Mouse (Mus musculus): ENCODE measurements around the gene Prkce. TPM values are rescaled to one million over a fixed set of nuclear protein-coding genes. Genes with fewer than 3 reads are reported as not detected.

Prkce gene
- polyA plus RNA-seq, 1 experiment, result 21.8 TPM

DNA sequence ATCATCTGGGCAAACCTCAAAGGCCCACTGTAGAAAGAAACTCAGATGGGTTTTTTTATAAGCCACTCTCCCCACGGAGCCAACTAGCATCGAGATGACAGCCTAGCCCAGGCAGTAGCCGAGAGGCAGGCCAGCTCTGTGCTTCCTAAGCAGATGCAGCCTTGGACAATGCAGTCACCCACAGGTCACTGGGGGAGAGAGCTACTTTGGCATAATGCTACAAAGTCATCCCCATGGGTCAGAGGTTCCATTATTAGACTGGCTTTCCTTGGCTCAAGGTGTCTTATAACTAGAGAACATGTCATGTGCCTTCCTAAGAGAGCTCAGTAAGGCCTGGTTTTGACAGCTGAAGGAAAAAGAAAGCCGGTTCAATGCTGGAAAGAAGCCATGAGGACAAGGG lies 465.5 kb downstream of the Prkce start:
- no peak for DNase-seq (ENCODE audit: low read depth)

DNA sequence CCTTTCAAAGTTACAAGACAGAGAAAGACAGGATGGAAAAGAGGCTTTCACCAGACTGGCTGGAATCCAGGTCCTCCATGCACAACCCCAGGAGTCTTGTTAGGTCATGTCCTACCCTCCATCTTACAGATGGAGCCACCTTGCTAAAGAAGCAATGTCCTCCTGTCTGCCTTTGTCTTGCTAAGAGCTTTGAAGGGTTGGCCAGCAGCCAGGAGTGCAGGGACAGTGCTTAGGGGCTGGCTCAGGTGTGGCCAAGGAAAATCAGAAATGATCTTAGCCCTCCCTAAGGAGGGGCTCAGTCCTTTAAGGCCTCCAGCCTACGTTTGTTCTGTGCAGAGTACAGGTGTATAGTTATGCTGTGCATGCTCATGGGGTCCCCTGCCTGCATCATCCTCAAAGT lies 469.7 kb downstream of the Prkce start:
- DNase-seq (ENCODE audit: low read depth), result no peak
- TF ChIP-seq POLR2A (IDR thresholded peaks at IDR 0.05; ENCODE audit: borderline replicate concordance, extremely low read depth, insufficient read depth, insufficient read length, poor library complexity, severe bottlenecking) (no peak), CTCF (IDR thresholded peaks at IDR 0.05; ENCODE audit: borderline replicate concordance, extremely low read depth, insufficient read depth, insufficient read length) (no peak)

More for the DNA sequence above, 465.5 kb downstream of the Prkce start:
- no peak for TF ChIP-seq CTCF (IDR thresholded peaks at IDR 0.05; ENCODE audit: borderline replicate concordance, extremely low read depth, insufficient read depth, insufficient read length)
- TF ChIP-seq POLR2A (IDR thresholded peaks at IDR 0.05; ENCODE audit: borderline replicate concordance, extremely low read depth, insufficient read depth, insufficient read length, poor library complexity, severe bottlenecking), result no peak

DNA sequence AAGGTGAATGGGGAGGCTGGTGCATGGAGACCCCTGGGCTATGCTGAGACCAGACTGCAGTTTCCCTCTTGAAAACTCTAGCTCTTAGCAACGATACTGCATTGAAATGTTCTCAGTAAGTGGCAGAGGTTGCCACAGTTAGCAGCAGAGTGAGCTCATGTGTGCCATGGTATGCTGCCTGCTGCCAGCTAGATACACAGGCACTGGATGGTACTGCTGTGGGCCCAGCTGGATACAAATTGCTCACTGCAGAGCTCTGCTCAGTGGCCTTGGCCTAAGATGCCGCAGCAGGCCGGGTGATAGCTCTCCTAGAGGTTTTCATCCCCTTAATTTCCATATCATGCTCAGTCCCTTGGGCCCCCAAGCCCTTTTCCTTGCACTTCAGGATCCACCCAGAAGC lies 471.7 kb downstream of the Prkce start:
- DNase-seq (ENCODE audit: low read depth), result peak; percentile 12
- TF ChIP-seq CTCF (IDR thresholded peaks at IDR 0.05; ENCODE audit: borderline replicate concordance, extremely low read depth, insufficient read depth, insufficient read length) (no peak), POLR2A (IDR thresholded peaks at IDR 0.05; ENCODE audit: borderline replicate concordance, extremely low read depth, insufficient read depth, insufficient read length, poor library complexity, severe bottlenecking) (no peak)

DNA sequence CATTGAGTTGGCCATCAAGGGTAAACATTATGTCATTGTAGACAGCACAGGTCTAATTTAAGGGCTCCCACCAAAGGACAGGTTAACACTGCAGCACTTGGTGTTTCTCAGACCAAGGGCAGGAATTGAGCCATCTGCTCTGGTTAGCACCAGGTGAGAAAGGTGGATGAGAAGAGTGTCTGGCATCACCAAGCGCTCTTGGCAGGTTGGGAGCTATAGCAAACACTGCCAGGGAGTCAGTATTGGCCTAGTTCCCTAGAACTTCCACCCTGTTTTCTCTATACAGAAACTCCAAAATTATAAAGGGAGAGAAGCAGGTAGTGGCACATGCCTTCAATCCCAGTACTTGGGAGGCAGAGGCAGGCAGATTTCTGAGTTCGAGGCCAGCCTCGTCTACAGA lies 479.6 kb downstream of the Prkce start:
- TF ChIP-seq CTCF (IDR thresholded peaks at IDR 0.05; ENCODE audit: borderline replicate concordance, extremely low read depth, insufficient read depth, insufficient read length) (no peak), POLR2A (IDR thresholded peaks at IDR 0.05; ENCODE audit: borderline replicate concordance, extremely low read depth, insufficient read depth, insufficient read length, poor library complexity, severe bottlenecking) (no peak)
- DNase-seq (ENCODE audit: low read depth), result no peak

DNA sequence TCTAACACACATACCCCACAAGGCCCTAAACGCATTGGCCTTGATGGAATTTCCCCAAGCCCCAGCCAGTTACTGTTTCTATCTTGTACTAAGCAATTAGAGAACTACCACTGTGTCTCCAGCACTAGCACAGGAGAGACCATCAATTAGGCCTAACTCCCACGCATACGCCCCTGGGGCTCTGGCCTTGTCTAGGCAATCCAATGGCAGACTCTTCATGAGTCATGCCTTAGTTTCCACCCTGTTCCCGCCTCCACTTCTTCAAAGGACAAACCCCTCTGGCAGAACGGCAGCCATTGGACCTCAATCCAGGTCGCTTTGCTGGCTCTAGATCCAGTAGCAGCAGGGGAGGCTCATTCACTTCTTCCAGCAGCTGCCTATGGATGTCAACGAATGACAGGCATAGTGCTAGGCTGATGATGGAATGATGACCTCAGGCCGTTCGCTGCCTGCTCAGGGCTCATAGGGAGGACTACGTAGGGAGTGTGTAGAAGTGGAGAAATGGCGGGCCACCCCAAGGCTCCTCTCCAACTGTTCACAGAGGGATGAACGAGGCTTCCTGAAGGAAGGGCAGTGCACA lies 481.4 kb downstream of the Prkce start:
- TF ChIP-seq POLR2A (IDR thresholded peaks at IDR 0.05; ENCODE audit: borderline replicate concordance, extremely low read depth, insufficient read depth, insufficient read length, poor library complexity, severe bottlenecking) (no peak), CTCF (IDR thresholded peaks at IDR 0.05; ENCODE audit: borderline replicate concordance, extremely low read depth, insufficient read depth, insufficient read length) (no peak)
- no peak for DNase-seq (ENCODE audit: low read depth)

DNA sequence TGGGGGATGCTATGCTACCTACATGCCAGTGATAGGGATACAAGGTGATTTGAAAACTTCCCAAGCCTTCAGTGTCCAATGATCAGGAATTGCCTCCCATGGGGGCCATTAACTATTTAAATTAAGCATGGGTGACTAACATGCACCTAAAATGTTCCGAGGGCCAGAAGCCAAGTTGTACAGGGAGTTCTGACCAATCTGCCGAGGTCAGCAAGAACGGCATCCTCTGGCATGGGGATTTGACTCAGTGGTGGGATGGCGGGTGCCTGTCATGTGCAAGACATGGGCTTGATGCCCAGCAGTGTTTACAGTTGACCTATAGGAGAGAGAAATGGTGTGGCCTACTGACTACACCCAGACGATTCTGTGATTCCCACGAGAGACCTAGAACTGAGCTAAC lies 482.7 kb downstream of the Prkce start:
- no peak for TF ChIP-seq CTCF (IDR thresholded peaks at IDR 0.05; ENCODE audit: borderline replicate concordance, extremely low read depth, insufficient read depth, insufficient read length)
- TF ChIP-seq POLR2A (IDR thresholded peaks at IDR 0.05; ENCODE audit: borderline replicate concordance, extremely low read depth, insufficient read depth, insufficient read length, poor library complexity, severe bottlenecking), result no peak
- no peak for DNase-seq (ENCODE audit: low read depth)

DNA sequence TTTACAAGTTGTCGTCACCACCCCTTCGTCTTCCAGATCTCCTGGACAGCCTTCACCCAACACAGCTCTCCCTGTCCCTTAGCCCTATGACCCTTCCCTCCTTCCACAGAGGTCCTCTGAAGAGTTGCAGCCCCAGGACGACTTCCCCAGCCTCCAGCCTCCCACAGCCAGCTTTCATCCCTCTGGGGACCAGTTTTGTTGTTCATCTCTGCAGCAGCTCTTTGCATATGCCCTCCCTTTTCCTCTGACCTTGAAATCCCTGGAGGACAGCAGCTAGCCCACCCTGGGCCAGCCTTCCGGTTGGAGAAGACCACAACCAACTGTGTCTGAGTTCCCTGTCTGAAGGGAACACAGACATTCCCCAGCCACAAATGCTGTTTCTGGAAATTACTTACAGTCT lies 483.5 kb downstream of the Prkce start:
- no peak for DNase-seq (ENCODE audit: low read depth)

DNA sequence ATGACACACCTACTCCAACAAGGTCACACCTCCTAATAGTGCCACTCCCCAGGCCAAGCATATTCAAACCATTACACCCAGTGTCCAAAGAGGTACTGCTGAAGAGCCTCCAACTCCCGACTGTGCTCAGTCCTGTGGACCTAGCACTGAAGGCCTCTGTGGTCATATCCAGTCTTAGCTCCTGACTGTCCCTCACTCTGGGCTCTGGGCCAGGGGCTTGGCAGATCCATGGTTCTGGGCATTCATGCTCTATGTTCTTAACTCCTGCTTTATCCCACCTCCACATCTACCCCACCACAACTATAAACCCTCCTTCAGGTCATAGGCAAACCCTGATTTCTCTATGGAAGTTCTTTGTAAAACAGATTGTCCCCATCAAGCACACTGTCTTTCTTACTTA lies 485.2 kb downstream of the Prkce start:
- TF ChIP-seq POLR2A (IDR thresholded peaks at IDR 0.05; ENCODE audit: borderline replicate concordance, extremely low read depth, insufficient read depth, insufficient read length, poor library complexity, severe bottlenecking) (no peak), CTCF (IDR thresholded peaks at IDR 0.05; ENCODE audit: borderline replicate concordance, extremely low read depth, insufficient read depth, insufficient read length) (no peak)
- no peak for DNase-seq (ENCODE audit: low read depth)

More for the DNA sequence above, 483.5 kb downstream of the Prkce start:
- TF ChIP-seq POLR2A (IDR thresholded peaks at IDR 0.05; ENCODE audit: borderline replicate concordance, extremely low read depth, insufficient read depth, insufficient read length, poor library complexity, severe bottlenecking) (no peak), CTCF (IDR thresholded peaks at IDR 0.05; ENCODE audit: borderline replicate concordance, extremely low read depth, insufficient read depth, insufficient read length) (no peak)

DNA sequence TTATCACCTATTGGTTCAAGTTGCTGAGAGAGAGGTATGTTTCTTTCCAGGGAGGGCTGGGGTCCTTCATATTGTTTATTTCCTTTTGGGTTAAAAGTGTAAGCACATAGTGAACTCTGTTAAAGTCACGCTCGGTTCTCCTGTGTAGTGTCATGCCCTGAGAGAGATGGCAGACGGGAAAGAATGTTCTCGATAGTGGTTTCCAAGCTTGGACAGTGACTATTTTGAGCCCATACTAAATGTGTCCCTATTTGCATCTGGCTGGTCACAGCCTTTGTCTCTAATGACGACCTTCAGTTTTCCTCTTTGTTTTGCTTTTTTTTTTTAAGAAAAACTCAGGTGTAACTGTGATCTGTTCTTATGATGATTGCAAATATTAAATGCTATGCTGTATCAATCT lies 488.8 kb downstream of the Prkce start:
- no peak for DNase-seq (ENCODE audit: low read depth)
- no peak for TF ChIP-seq CTCF (IDR thresholded peaks at IDR 0.05; ENCODE audit: borderline replicate concordance, extremely low read depth, insufficient read depth, insufficient read length)
- TF ChIP-seq POLR2A (IDR thresholded peaks at IDR 0.05; ENCODE audit: borderline replicate concordance, extremely low read depth, insufficient read depth, insufficient read length, poor library complexity, severe bottlenecking), result no peak

DNA sequence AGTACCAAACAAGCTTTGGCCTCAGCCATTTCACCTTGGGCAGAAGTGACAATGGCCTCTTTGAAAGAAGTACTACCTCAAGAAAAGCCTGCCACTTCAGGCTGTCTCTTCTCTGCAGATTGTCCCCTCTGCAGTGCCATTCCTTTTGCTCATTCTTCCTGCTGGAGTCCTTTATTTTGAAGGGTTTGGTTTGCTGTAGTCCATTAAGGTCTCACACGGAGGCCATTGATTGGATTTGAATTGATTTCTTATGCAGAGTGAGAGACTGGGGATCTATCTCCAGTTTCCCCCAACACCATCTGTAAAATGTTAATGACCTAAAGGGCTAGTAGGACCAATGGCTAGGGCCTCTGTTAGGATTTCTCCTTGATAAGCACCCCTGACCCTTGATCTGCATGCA lies 494.7 kb downstream of the Prkce start:
- DNase-seq (ENCODE audit: low read depth), result no peak
- TF ChIP-seq POLR2A (IDR thresholded peaks at IDR 0.05; ENCODE audit: borderline replicate concordance, extremely low read depth, insufficient read depth, insufficient read length, poor library complexity, severe bottlenecking) (no peak), CTCF (IDR thresholded peaks at IDR 0.05; ENCODE audit: borderline replicate concordance, extremely low read depth, insufficient read depth, insufficient read length) (no peak)

DNA sequence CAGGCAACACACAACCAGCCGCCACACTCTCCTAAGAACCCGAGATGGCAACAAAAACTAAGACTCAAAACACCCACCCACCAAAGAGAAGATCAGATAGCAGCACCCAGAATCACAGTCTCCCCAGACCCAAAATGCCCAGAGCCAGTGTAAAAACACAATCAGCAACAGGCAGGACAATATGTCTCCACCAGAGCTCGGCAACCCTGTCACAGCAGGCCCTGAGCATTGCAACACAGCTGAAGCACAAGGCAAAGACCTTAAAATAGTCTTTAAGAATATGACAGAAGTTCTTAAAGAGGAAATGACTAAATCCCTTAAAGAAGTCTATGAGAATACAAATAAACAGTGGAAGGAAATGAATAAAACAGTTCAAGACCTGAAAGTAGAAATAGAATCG lies 495.9 kb downstream of the Prkce start:
- TF ChIP-seq CTCF (IDR thresholded peaks at IDR 0.05; ENCODE audit: borderline replicate concordance, extremely low read depth, insufficient read depth, insufficient read length) (no peak), POLR2A (IDR thresholded peaks at IDR 0.05; ENCODE audit: borderline replicate concordance, extremely low read depth, insufficient read depth, insufficient read length, poor library complexity, severe bottlenecking) (no peak)
- no peak for DNase-seq (ENCODE audit: low read depth)

DNA sequence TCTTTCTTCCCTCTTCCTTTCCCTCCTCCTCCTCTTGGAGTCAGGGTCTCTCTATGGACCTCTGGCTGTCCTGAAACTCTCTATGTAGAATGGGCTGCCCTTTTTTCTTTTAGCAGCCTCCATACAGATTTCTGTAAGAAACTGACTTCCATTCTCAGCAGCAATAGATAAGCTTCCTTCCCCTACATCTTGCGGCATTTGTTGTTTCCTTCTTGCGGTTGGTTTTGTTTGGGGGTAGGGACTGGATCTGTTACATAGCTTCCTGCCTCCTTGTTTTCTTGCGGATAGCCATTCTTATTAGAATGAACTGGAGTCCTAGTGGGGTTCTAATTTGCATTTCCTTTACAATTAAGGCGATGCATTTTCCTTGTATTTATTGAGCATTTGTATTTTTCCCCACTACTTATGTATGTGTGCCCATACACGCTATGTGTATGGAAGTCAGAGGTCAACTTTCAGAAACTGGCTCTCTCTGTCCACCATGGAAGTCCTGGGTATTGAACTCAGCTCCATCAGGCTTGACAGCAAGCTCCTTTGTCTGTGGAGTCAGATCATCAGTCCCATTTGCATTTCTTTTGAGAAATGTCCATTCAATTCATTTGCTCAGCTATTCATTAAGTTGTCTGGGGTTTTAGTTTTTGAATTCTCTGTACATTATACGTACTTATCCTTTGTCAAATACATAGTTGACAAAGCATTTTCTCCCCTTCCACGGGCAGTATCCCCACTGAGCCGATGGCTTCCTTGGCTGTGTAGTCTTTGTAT lies 500.4 kb downstream of the Prkce start:
- TF ChIP-seq POLR2A (IDR thresholded peaks at IDR 0.05; ENCODE audit: borderline replicate concordance, extremely low read depth, insufficient read depth, insufficient read length, poor library complexity, severe bottlenecking), result no peak
- no peak for TF ChIP-seq CTCF (IDR thresholded peaks at IDR 0.05; ENCODE audit: borderline replicate concordance, extremely low read depth, insufficient read depth, insufficient read length)
- DNase-seq (ENCODE audit: low read depth), result peak; percentile 6

All from brain, embryonic 14.5 days (tissue).